Mouse (Mus musculus): ENCODE data around the gene Dbi.

The Dbi gene

DNA sequence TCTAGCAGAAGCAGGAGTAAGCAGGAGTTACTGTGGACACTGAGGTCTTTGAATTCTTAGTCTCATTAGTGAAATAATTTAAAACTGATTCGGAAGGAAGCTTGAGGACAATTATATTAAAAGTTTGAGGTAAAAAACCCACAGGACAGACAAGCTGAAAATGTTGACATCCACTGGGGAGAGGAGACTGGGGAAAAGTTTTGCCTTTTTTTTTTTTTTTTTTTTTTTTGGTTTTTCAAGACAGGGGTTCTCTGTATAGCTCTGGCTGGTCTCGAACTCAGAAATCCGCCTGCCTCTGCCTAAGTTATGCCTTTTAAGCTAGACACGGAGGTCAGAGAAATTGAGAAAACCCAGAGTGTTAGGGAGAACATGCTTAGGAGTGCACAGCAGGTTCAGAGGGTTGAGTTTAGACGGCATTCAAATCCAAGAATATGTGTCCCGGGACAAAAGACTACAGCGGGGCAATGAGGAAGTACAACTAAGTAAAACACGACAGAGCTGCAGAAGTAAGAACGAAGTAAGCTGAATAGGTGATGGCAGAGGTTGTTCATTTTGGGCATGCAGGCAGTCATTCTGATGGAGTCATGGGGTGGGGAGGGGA lies 1.2 kb upstream of the Dbi start:
- no peak for DNase-seq (ENCODE audit: low spot score in 2 of 2)

DNA sequence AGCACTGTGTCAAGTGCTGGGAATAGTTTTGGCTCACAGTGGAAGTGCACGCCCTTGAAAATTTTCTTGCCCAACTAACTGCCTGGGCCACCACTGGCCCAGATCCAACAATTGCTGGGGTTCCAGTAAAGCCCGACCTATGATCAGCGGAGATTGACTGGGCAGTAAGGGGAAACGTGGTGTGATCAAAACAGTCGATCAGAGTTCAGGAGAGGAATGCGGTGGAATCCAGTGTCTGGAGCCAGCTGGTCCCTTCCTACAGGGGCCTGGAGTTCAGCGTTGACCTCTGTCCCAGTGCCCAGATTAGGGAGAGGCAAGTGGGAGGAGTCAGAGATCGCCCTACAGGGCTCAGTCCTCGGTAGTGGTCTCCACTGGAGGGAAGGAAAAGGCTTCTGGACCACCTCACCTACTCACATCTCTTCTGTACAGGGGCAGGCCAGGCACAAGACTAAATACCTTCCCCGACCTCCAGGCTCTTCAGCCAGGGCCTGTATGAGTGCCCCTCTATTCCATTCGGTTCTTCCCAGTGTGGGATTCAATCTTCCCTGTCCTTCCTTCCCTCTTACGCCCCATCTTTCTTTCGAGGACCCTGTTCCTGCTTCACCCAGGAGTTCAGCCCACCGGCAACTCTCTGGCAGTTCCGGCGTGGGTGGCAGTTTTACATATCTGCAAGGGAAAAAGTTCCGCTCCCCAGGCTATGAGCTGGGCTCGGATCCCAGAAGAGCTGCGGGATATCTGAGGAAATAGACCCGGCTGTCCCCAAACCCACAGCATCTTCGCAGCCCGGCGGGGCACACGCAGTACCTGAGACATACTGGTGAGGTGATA lies 523 bp downstream of the Dbi start:
- DNase-seq (ENCODE audit: low spot score in 2 of 2): no peak

DNA sequence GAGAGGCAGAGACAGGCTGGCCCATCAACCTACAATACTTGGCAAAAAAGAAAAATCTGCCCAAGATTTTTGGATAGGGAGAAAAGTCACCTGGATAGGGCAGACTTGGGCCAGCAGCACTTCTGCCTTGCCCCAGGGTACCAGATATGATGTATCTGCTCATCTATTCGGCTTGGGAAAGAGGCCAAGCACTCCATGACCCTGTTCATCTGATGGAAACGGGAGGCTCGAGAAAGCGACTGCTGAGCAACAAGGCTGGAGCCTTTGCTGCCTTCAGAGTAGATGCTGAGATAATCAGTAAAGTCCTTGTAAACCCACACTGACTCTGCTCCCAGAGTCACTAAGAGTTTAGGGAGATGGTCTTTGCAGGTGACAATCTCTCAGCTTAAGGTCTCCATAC lies 1.5 kb downstream of the Dbi start:
- no peak for DNase-seq (ENCODE audit: low spot score in 2 of 2)

DNA sequence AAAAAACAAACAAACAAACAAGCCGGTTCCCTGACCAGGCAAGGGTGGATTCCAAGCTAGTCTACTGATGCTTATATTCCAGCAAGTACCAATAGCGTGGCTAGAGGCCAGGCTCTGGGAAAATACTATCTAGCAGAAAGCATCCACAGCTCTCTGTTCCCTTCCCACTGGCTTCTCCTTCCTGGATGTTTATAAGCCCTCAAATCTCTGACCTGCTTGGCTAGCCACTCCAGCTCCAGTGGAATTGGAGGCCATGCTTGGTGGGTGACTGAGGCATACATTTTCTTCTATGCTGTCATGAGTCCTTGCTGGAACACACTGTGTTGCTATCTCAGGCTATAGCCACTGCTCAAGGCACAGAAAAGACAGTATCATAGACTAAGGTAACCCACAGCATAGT lies 2.0 kb downstream of the Dbi start:
- no peak for DNase-seq (ENCODE audit: low spot score in 2 of 2)

DNA sequence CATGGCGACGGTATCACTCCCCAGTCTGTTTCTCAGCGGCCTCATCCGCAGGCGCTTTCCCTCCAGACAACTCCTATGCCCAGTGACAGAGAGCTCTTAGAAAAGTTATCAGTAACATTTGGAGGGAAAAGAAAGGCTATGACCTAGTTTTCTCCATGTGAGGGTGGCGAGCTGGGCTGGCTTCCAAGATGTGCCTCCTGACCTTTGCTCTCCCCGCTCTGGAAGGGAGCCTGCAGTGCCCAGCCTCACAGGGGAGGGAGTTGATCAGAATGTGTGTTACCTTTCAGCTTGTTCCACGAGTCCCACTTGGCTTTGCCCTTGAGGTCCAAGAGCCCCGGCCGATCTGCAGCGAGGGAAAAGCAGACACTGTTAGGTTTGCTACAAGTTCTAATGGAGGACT lies 4.8 kb downstream of the Dbi start:
- no peak for DNase-seq (ENCODE audit: low spot score in 2 of 2)

DNA sequence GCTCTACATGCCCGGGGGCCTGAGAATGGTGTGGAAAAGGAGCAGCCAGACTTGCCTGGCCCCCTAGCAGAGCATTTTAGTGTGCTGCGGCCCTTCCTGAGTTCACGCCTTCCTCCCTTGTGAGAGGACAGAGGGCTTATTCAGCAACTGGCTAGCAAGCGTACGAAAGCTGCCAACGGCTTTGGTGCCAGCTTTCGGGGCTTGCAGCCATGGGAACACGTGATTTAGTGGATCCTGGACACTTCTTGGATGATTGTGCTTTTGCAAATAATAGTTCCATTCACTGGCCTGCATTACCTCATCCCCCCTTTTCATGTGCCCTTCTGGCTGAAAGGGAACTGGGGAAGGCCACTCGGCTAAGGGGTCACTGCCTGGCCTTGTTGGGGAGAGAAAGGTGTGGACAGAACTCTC lies 5.2 kb downstream of the Dbi start:
- DNase-seq (ENCODE audit: low spot score in 2 of 2): no peak

DNA sequence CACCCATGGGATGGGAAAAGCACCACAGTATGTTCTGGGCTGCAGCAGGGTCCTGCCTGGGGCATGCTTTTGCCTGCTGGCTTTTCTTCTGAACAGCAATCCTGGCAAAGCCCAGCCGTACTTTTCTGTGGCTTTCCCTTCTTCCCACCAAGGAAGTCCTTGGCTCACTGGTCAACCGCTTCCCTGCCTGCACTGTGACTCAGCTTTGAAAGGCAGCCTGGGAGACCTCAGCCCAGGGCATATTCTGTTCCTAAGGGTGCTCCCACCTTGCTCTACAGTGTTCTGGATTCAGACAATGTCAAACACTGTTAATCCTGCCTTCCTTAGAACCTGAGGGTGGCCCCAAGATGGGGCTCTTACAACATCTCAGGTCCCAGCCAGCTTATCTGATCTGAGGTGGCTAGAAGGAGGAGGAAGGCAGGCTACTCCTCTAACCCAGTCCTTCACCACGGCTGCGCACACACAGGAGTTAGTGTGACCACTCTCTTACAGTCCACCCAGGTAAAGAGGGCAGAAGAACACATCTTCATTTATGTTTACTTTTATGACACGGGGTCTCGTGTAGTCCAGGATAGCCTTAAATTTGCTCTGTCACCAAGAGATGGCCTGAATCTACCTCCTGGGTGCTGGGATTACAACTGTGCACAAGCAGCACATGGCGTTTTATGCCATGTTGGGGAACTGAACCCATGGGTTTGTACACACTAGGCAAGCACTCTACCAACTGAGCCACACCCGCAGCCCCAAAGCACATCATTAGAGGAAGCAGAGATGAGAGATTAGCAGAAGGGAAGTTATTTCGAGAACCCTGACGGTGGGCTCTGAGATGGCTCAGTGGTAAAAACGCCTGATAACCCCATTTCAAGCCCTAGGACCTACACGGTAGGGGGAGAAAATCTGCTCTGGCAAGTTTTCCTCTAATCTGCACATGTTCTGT lies 8.4 kb downstream of the Dbi start:
- no peak for DNase-seq (ENCODE audit: low spot score in 2 of 2)

DNA sequence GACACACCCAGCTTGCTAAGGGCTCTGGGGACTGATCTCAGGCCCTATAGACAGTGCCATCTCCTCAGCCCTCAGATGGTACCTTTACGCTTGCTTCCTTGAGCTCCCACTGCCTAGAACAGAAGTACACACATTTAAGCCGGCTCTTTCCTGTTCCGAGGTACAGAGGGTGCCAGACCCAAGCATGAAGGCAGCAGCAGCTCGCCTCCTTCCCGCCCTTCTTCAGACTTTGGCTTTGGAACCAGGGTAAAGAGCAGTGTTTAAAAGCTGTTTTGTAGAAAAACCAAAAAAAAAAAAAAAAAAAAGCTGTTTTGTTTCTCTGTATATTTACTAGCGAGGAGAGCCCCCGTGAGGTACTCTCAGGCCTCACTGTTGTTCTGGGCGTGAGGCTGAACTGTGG lies 9.1 kb downstream of the Dbi start:
- DNase-seq (ENCODE audit: low spot score in 2 of 2): no peak

DNA sequence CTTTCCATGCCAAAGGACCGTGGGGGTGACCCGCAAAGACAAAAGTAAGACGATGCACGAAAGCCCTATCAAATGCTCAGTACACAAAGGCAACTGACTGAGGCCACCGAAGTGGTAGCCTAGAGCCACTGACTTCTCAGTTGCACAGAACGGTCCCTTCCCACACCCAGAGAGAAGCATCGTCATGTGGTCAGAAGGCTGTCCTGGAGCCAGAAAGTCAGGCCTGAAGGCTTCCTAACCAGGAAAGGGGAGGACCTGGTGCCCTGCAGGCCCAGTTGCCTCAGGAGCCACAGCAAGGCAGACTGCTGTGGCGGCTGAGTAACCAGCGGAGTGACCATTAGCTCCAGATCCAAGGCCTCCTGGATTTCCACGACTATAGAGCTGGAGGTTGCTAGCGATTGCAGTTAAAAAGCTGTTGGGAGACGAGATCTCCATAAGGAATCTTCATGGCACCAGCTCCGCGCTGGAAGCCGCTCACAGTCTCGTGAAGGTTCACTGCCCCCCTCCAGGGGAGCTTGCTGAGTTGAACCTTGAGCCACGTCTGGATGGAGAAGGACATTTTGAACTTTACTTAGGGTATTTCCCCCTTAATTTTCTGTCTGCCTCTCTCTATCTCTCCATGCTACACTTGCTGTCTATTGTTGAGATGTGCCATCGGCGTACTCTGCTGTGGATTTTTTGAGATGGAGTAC lies 11.0 kb downstream of the Dbi start:
- no peak for DNase-seq (ENCODE audit: low spot score in 2 of 2)

DNA sequence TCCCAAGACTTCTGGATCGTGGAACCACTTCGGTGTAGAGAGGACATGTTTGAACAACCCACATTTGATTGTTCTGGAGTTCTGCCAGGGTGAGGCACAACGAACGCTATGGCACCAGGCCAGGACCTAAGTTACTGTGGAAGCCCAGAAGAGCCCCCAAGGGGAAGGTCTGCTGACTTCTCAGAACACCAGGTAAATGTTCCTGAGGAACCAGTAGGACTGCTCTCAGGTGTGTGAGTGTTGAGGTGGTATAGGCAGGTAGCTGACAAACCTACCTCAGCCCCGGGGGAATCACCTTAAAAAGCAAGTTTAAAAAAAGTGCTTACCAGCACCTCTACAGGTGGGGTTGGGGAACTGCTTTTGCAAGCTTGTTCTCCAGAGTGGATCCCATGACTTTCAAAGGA lies 15.3 kb downstream of the Dbi start:
- no peak for DNase-seq (ENCODE audit: low spot score in 2 of 2)

DNA sequence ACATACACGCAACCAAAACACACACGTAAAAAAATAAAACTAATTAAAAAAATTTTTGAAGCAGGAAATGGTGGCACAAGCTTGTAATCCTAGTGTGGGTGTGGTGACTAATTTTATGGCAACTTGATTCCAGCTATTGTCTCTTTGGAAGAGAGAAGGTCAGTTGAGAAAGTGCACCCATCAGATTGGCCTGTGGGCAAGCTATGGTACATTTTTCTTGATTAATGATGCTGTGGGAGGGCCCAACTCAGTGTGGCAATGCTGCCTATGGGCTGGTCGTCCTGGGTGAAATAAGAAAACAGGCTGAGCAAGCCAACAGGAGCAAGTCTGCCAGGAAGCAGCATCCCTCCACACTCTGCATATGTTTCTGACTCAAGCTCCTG lies 19.7 kb downstream of the Dbi start:
- no peak for DNase-seq (ENCODE audit: low spot score in 2 of 2)

DNA sequence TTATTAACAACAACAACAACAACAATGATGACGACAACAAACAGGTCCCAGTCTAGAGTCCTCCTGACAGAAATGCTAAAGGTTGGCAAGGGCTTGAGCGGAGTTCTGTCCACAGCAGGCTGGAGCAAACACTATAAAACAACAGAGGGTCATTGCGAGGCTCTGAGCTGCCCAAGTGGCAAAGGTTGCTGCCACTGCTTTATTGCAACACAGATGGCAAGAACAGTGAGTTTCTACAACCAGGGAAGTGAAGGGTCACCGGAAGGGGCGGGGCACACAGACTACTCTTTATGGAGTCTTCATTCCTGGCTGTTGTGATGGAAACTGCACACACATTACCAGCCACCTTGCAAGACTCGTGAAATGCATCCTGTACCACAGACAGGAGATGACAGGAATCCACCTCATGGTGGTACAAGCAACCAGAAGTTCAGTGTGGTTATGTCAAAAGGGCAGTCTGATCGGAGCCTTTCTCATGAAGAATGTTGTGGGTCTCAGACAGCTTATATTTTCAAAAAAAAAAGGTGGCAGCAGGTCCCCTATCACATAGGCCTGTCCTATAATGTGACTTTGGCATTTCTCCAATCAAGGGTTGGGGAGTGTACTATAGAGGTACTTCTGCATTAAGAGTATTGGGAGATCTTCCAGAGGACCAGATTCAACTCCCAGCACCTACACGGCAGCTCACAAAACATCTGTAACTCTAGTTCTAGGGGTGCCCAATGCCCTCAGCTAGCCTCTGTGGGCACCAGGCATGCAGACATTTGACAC lies 20.2 kb downstream of the Dbi start:
- DNase-seq (ENCODE audit: low spot score in 2 of 2): no peak

DNA sequence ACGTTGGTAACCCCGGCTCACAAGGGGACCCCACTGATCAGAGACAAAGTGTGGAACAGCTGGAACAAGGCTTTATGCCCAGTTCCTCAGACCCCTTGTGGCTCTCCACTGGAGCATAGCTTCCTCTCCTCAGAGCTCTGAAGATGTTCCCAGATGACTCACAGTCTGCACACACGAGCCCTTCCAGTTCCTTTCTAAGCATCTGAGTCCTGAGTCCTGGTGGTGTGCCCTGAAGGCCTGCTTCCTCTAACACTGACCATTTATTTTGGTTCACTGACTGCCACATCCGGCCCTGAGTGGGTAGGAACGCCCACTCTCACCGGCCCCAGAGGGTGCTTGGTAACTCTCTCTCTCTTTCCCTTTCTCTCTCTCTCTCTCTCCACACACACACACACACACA lies 21.4 kb downstream of the Dbi start:
- peak in 1 of 2 experiments; percentile 30 for DNase-seq (ENCODE audit: low spot score in 2 of 2)

DNA sequence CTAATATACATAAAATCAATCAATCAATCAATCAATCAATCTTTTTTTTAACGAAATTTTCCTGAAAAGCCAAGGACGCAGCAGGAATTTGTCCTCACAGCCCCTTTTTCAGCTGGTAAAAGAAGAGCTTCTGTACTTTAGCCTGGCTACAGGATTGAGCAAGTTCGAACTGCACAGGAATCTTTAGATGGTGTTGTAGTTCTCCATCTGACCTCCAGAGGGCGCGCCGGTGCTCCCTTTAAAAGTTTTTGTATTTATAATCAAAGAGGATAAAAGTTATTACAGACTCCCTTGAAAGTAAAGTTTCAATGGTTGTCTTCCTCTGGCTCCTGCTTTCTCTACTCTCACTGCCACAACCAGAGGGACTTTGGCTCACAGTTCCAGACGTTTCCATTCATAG lies 22.6 kb downstream of the Dbi start:
- peak; percentile 42 to 81 for DNase-seq (ENCODE audit: low spot score in 2 of 2)

DNA sequence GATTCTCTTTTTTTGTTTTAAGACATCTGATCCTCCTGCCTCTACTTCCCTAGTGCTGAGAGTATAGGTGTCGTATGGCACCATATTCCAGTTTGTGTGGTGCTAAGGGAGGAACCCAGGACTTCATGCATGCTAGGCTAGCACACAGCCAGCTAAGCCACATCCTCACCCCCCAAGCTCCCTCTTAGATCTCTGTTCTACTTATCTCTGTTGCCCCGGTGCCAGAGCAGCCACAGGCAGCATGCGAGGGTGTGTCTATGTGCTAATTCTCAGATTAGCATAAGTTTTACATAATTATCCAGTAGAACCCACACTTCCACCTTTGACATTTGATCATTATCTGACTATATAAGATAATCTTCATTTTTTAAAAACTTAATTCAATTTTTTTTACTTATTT lies 26.0 kb downstream of the Dbi start:
- DNase-seq (ENCODE audit: low spot score in 2 of 2): no peak

DNA sequence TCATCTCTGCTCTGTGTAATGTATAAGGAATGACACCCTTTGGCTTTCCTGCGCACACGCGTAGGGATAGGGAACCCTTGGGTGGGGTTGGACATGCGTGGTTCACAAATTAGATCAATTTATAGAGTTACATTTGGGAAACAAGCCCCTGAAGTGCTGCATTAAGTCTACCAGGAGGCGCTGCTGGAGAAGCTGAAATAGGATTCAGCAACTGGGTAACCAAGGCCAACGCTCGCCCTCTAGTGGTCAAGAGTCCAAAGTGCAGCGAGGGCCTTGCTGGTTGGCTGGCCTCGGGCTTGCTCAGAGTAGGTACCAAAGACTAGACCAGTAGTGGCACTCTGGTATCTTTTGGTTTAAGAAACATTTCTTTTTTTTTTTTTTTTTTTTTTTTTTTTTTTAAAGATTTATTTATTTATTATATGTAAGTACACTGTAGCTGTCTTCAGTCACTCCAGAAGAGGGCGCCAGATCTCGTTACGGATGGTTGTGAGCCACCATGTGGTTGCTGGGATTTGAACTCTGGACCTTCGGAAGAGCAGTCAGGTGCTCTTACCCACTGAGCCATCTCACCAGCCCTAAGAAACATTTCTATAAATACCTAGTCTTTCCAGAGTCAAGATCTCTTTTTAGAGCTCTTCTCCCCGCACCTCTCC lies 27.3 kb downstream of the Dbi start:
- peak; percentile 75 to 91 for DNase-seq (ENCODE audit: low spot score in 2 of 2)

DNA sequence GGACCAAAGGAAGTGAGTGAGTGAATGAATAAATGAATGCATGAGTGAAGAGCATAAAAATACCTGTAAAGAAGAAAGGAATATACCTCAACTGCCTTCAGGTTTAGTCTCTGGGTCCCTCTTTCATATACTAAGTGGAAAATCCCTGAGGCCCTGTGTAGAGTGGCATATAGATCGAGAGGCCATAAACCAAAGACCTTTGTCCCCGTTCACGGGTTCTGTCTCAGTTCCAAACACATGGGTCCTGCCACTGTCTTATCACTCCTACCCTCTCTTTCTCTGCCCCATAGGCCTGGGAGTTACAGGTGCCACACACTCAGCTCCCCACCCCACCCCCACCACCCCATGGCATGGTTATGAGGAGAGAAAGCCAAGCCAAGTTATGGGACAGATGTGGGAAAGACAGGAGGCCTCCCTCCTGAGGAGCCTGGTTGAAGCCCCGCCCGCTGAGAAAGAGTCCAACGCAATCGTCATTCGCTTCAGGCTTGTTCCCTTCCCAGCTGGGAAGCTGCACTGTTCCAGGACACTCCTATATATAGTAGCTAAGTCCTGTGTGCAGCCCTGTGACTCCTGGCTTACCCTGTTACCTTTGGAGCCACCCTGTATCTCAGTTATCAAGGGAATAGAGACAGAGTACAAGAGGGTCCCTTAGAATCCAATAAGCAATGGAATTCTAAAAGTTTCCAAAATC lies 29.9 kb downstream of the Dbi start:
- no peak for DNase-seq (ENCODE audit: low spot score in 2 of 2)

DNA sequence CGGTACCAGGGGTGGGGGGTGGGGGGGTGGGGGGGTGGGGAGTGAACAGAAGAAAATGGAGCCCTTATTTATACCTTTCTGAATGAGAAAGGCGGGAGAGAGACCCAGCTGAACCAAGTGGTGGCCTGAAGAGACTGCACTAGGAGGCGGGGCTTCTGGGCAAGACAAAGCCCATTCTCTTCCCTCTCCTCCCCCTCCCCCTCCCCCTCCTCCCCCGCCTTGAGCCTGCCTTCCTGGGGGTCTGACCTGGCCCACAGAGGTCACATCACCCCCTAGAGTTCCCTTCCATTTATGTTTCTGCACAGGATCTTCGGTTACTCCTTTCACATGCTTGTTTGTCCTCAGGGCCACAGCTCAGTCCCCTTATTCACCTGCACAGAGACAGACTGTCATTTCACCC lies 31.7 kb downstream of the Dbi start:
- no peak for DNase-seq (ENCODE audit: low spot score in 2 of 2)

DNA sequence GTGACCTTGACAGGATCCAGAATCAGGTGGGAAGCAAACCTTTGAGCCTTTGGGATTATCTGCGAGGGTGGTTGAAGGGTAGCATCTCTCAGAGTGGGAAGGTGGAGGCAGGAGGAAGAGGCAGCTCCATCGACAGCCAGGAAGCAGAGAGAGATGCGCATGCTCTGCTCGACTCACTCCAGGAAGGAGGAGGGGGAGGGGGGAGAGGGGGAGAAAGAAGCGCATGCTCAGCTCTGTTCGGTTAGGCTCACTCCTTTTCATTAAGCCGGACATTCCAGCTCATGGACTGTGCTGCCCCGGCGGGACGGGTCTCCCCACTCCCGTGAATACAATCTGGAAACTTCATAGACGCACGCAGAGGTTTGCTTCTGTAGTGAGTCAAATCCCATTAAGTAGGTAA lies 34.2 kb downstream of the Dbi start:
- no peak for DNase-seq (ENCODE audit: low spot score in 2 of 2)

DNA sequence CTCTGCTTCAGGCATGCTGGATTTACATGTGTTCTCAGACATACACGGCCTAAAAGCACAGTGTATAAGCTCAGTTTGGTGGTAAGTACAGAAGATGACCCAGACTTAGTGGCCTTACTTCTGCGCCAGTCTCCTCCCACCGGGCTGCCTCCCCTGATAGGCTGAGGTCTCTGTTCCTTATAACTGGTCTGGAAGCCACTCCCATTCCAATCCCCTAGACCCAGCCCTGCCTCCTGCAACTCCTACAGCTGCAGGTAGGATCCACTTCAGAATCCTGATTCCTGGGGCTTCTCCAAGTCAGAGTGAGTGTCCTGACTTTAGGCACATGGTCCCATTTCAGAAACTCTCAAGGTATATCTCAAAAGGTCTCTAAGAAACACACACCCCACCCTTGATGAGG lies 35.2 kb downstream of the Dbi start:
- no peak for DNase-seq (ENCODE audit: low spot score in 2 of 2)
